Mouse (Mus musculus) spleen, postnatal 36 days (tissue): ENCODE results near the gene Gm48551.

Experiments
- DNase-seq, 2 experiments: peaks; one replicate each; pipeline ENCODE4 v3.0.0; 2022; ENCODE audit warnings: low spot score in 2 of 2, mixed read lengths in 1 of 2

The Gm48551 gene

GRCm38 (mm10) chr10:81383802-81384604, at the start of gene Gm48551, which contains the start of gene Dohh:
Gene Gm48551 (plus strand): TSS chr10:81384466.
Gene Dohh (plus strand): TSS chr10:81384428.
- peak; percentile 97 to 98 for DNase-seq

- no peak for DNase-seq
These were observed 48.6 kb upstream of the Gm48551 start for GRCm38 (mm10) chr10:81335393-81336340.

GRCm38 (mm10) chr10:81336558-81336957, 47.7 kb upstream of the Gm48551 start:
- DNase-seq = no peak

- no peak for DNase-seq
These were observed 43.5 kb upstream of the Gm48551 start for GRCm38 (mm10) chr10:81340551-81341332.

GRCm38 (mm10) chr10:81341333-81341949, 42.8 kb upstream of the Gm48551 start:
- peak; percentile 56 to 66 for DNase-seq

GRCm38 (mm10) chr10:81342686-81343505, 41.4 kb upstream of the Gm48551 start, which contains the start of gene Gipc3:
Gene Gipc3 (minus strand): TSS chr10:81343266.
- DNase-seq = peak; percentile 53 to 64

GRCm38 (mm10) chr10:81344421-81345161, 39.7 kb upstream of the Gm48551 start:
- DNase-seq = peak in 1 of 2 experiments; percentile 55

- DNase-seq = no peak
These were observed 39.1 kb upstream of the Gm48551 start for GRCm38 (mm10) chr10:81345162-81345534.

GRCm38 (mm10) chr10:81346453-81347067, 37.7 kb upstream of the Gm48551 start:
- peak; percentile 69 to 71 for DNase-seq

GRCm38 (mm10) chr10:81349146-81349545, 35.1 kb upstream of the Gm48551 start:
- peak in 1 of 2 experiments; percentile 64 for DNase-seq

GRCm38 (mm10) chr10:81349961-81350350, 34.3 kb upstream of the Gm48551 start:
- DNase-seq = no peak

GRCm38 (mm10) chr10:81350351-81351063, 33.8 kb upstream of the Gm48551 start, which contains the start of gene Hmg20b:
Gene Hmg20b (minus strand): TSS chr10:81350480.
- DNase-seq = peak; percentile 99

- peak; percentile 57 to 74 for DNase-seq
These were observed 32.5 kb upstream of the Gm48551 start for GRCm38 (mm10) chr10:81351678-81352291.

- DNase-seq = no peak
These were observed 29.4 kb upstream of the Gm48551 start for GRCm38 (mm10) chr10:81354738-81355477.

- DNase-seq = no peak
These were observed 28.7 kb upstream of the Gm48551 start for GRCm38 (mm10) chr10:81355533-81355932.

- peak; percentile 68 to 73 for DNase-seq
These were observed 27.8 kb upstream of the Gm48551 start for GRCm38 (mm10) chr10:81356352-81356990.
